ENCODE assay signal across 8 mouse cellular contexts in genomic region chr13:40917161-40918091, GRCm38 (mm10). TPM values are rescaled to one million over a fixed set of nuclear protein-coding genes. Genes with fewer than 3 reads are reported as not detected.
DNase-seq lines count a peak whose midpoint lies in the region; ATAC-seq and TF ChIP-seq lines count a peak whose summit lies in the region.

No protein-coding gene starts in this region.

- under 1% methylated on average over 38 of the region's 38 CpGs for WGBS in embryonic facial prominence, embryonic 11.5 days
- 0% methylated on average over 38 of the region's 38 CpGs for WGBS in liver, embryonic 12.5 days (ENCODE audit: insufficient replicate concordance)

- no peak overlapping the region for H3K27ac ChIP-seq in embryonic facial prominence, embryonic 11.5 days (replicated peaks; ENCODE audit: low read depth, low read length)
- no peak overlapping the region for H3K27ac ChIP-seq in liver, embryonic 12.5 days
- H3K27ac ChIP-seq in testis, adult 2 months (ENCODE audit: control insufficient read depth, insufficient read depth, low read depth, low read length) = no peak overlapping the region

- TF ChIP-seq POLR2A in myocyte (IDR thresholded peaks at IDR 0.05; ENCODE audit: insufficient read length, low read depth) = peak; percentile 69
- TF ChIP-seq POLR2A in testis, adult 2 months (IDR thresholded peaks at IDR 0.05; ENCODE audit: control insufficient read depth, low read depth, low read length) = no peak

- H3K27me3 ChIP-seq in embryonic facial prominence, embryonic 11.5 days (ENCODE audit: control insufficient read depth, insufficient read depth, low read length) = peaks cover 2% of the 10 kb centered on the region
- H3K27me3 ChIP-seq in liver, embryonic 12.5 days (replicated peaks) = peaks cover 73% of the 10 kb centered on the region
- no peaks in the 10 kb centered on the region for H3K27me3 ChIP-seq in myocyte (ENCODE audit: control insufficient read depth, insufficient read depth, insufficient read length)
- no peaks in the 10 kb centered on the region for H3K27me3 ChIP-seq in testis, adult 2 months (ENCODE audit: control insufficient read depth, insufficient read depth, low read length)

- H3K9me3 ChIP-seq in embryonic facial prominence, embryonic 11.5 days (replicated peaks; ENCODE audit: control insufficient read depth, low read length) = no peaks in the 10 kb centered on the region
- no peaks in the 10 kb centered on the region for H3K9me3 ChIP-seq in liver, embryonic 12.5 days (replicated peaks)

- ATAC-seq in embryonic facial prominence, embryonic 11.5 days (replicated peaks; ENCODE audit: insufficient number of reproducible peaks, low FRiP score, low TSS enrichment, low read depth) = peak; percentile 70
- peak; percentile 44; the same call in 1 of the 2 replicates for ATAC-seq in liver, embryonic 12.5 days

- peaks cover 39% of the 10 kb centered on the region for H3K79me2 ChIP-seq in myocyte (ENCODE audit: control insufficient read depth, insufficient read depth)

- H3ac ChIP-seq in myocyte (ENCODE audit: control insufficient read depth, insufficient read length) = peak overlapping the region; percentile 22

- H3K36me3 ChIP-seq in embryonic facial prominence, embryonic 11.5 days (replicated peaks; ENCODE audit: control insufficient read depth, insufficient read depth, low read depth, low read length) = no peaks in the 10 kb centered on the region
- H3K36me3 ChIP-seq in liver, embryonic 12.5 days = no peaks in the 10 kb centered on the region
- no peaks in the 10 kb centered on the region for H3K36me3 ChIP-seq in myocyte (ENCODE audit: control insufficient read depth, insufficient read depth)
- H3K36me3 ChIP-seq in testis, adult 2 months (ENCODE audit: control insufficient read depth, insufficient read depth, low read length) = no peaks in the 10 kb centered on the region

- no peaks in the 10 kb centered on the region for H3K4me1 ChIP-seq in embryonic facial prominence, embryonic 11.5 days (ENCODE audit: control insufficient read depth, insufficient read depth, low read length)
- H3K4me1 ChIP-seq in liver, embryonic 12.5 days = peaks cover 37% of the 10 kb centered on the region
- H3K4me1 ChIP-seq in testis, adult 2 months (ENCODE audit: control insufficient read depth, insufficient read depth, low read length) = peaks cover 6% of the 10 kb centered on the region

- H3K4me2 ChIP-seq in embryonic facial prominence, embryonic 11.5 days (ENCODE audit: low read depth, low read length) = peak overlapping the region; percentile 72
- H3K4me2 ChIP-seq in liver, embryonic 12.5 days = peak overlapping the region; percentile 66
- peak overlapping the region; percentile 89 for H3K4me2 ChIP-seq in myocyte (ENCODE audit: low read depth)

- TF ChIP-seq CTCF in testis, adult 2 months (IDR thresholded peaks at IDR 0.05; ENCODE audit: control insufficient read depth, insufficient read depth, insufficient replicate concordance, low read depth, low read length) = no peak

- peak overlapping the region; percentile 38 for H3K4me3 ChIP-seq in embryonic facial prominence, embryonic 11.5 days (ENCODE audit: low read depth, low read length)
- peak overlapping the region; percentile 53 for H3K4me3 ChIP-seq in liver, embryonic 12.5 days
- peak overlapping the region; percentile 94 for H3K4me3 ChIP-seq in myocyte
- H3K4me3 ChIP-seq in testis, adult 2 months (ENCODE audit: control insufficient read depth, low read depth, low read length) = peak overlapping the region; percentile 55

- H3K9ac ChIP-seq in embryonic facial prominence, embryonic 11.5 days (replicated peaks; ENCODE audit: low read length) = peak overlapping the region; percentile 47
- 0 out of 2 replicates have a peak overlapping the region, but pooled peaks have one; percentile 4 for H3K9ac ChIP-seq in liver, embryonic 12.5 days

- DNase-seq in 3134 (ENCODE audit: extremely low read depth, insufficient read length, low spot score) (peak; percentile 80), NIH3T3 (ENCODE audit: low read depth) (peak; percentile 79)
- DNase-seq in embryonic facial prominence, embryonic 11.5 days (ENCODE audit: low spot score) = peak; percentile 80
- peak; percentile 66 for DNase-seq in heart, adult 8-10 months (ENCODE audit: low spot score)
- peak; percentile 54 to 72 for DNase-seq in kidney, adult 8-10 months

TF ChIP-seq in myocyte, 11 proteins besides CTCF, POLR2A, EP300 and RAD21:
- TF ChIP-seq POLR2AphosphoS2 (IDR thresholded peaks at IDR 0.05; ENCODE audit: insufficient read length, low read depth) (peak; percentile 58), REST (IDR thresholded peaks at IDR 0.05; ENCODE audit: insufficient read depth, insufficient read length) (no peak)

RNA-seq across cellular contexts. Expression of gene Gcnt2, which starts 57.9 kb away (rescaled TPM):
- 3.3 and 3.6 TPM in 2 replicates for polyA plus RNA-seq in embryonic facial prominence, embryonic 11.5 days (2014; fragmentation: Nextera tagmentation; extraction: Ambion mirVana)
- total RNA-seq in heart, adult 8-10 months (2022) = 1 to 10 TPM; 6.2 to 9.7 (median 7.1) TPM
- 1.5 TPM in 2 replicates for polyA plus RNA-seq in liver, embryonic 12.5 days (2016; fragmentation: Nextera tagmentation; extraction: Ambion mirVana)
- 5.3 TPM for polyA plus RNA-seq in myocyte (2012; fragmentation: generic; extraction: Trizol)
- 0.32 and 0.36 TPM in 2 replicates for polyA plus RNA-seq in testis, adult 2 months (2012; rRNA removed)

Comparison
In these comparisons a context has a peak if more than half of its experiments do, and no peak if none do; other contexts are left out.
1. H3K4me3 ChIP-seq: peak in every context shown above with its lines; median percentile 94 in myocyte; 55 in testis, adult 2 months; 53 in liver, embryonic 12.5 days; 38 in embryonic facial prominence, embryonic 11.5 days.